Mouse (Mus musculus) liver, adult 10 weeks (tissue): ENCODE results near the gene Slc16a8. TPM values are rescaled to one million over a fixed set of nuclear protein-coding genes. Genes with fewer than 3 reads are reported as not detected.

Experiments used
- polyA plus RNA-seq: library from polyadenylated mRNA; stranded (reverse); fragments of 350-450 nt; fragmentation: Illumina TruSeq; extraction: RNeasy Lipid Tissue Mini Kit (QIAGEN cat#74804); gene quantifications from one replicate; pipeline ENCODE4 v1.2.3, GENCODE M21; 2014; ENCODE audit warnings: low read depth, low replicate concordance

Gene Slc16a8
- not detected for polyA plus RNA-seq

GRCm38 (mm10) chr15:79254661-79255060 lies at the start of gene Slc16a8:
Slc16a8 (minus strand) TSS chr15:79254761.

GRCm38 (mm10) chr15:79285399-79285798 lies 30.8 kb upstream of the Slc16a8 start, which contains the start of gene Baiap2l2:
Baiap2l2 (minus strand) TSS chr15:79285537.

GRCm38 (mm10) chr15:79229058-79229821 lies 25.3 kb downstream of the Slc16a8 start, which contains the start of the genes Pick1 and Gm49486:
Pick1 (plus strand) TSS chr15:79229173.
Gm49486 (plus strand) TSS chr15:79229391.

Other genes starting within 250 kb of the Slc16a8 start
- gene H1f0, start 226.3 kb downstream of the Slc16a8 start, polyA plus RNA-seq: 71.3 TPM
- gene Galr3, start 212.9 kb downstream of the Slc16a8 start, polyA plus RNA-seq: not detected
- gene Ankrd54, start 191.9 kb downstream of the Slc16a8 start, polyA plus RNA-seq: 0.90 TPM
- 40.0 TPM for gene Eif3l, start 179.6 kb downstream of the Slc16a8 start, polyA plus RNA-seq
- gene Micall1, start 145.9 kb downstream of the Slc16a8 start, polyA plus RNA-seq: 3.2 TPM
- gene Polr2f, start 113.8 kb downstream of the Slc16a8 start, polyA plus RNA-seq: 1.1 TPM
- not detected for gene 1700088E04Rik, start 113.5 kb downstream of the Slc16a8 start, polyA plus RNA-seq
- not detected for gene Sox10, start 89.5 kb downstream of the Slc16a8 start, polyA plus RNA-seq
- gene Pick1, start 25.6 kb downstream of the Slc16a8 start, polyA plus RNA-seq: 7.5 TPM
- 0.16 TPM for gene Gm49486, start 25.4 kb downstream of the Slc16a8 start, polyA plus RNA-seq
- gene Baiap2l2, start 30.8 kb upstream of the Slc16a8 start, polyA plus RNA-seq: not detected
- gene Pla2g6, start 73.6 kb upstream of the Slc16a8 start, polyA plus RNA-seq: 0.69 TPM
- gene Maff, start 91.9 kb upstream of the Slc16a8 start, polyA plus RNA-seq: 0.87 TPM
- gene Tmem184b, start 148.8 kb upstream of the Slc16a8 start, polyA plus RNA-seq: 4.0 TPM
- gene Csnk1e, start 200.8 kb upstream of the Slc16a8 start, polyA plus RNA-seq: 1.4 TPM